Mouse (Mus musculus) midbrain, embryonic 12.5 days (tissue): Measurements from ENCODE around the gene Slc25a18. TPM values are rescaled to one million over a fixed set of nuclear protein-coding genes. Genes with fewer than 3 reads are reported as not detected.

ENCODE experiments used
- ATAC-seq: fragments of 200-750 bp; cut with Nextera tagmentation; 2 replicates; pipeline ENCODE4 v1.8.0; 2017; ENCODE audit warnings: low read depth, moderate TSS enrichment, moderate library complexity; ENCODE audit not compliant: low FRiP score
- H3K27ac ChIP-seq: fragments of 300-500 bp; sonication (generic); replicated peaks from 2 replicates; pipeline ENCODE4 v1.5.1; 2016; ENCODE audit warnings: mild to moderate bottlenecking
- H3K27me3 ChIP-seq: fragments of 300-500 bp; sonication (generic); 2 replicates; pipeline ENCODE4 v1.6.1; 2016; ENCODE audit warnings: mild to moderate bottlenecking
- H3K36me3 ChIP-seq: fragments of 300-500 bp; sonication (generic); 2 replicates; pipeline ENCODE4 v1.6.1; 2016
- H3K4me1 ChIP-seq: fragments of 300-500 bp; sonication (generic); 2 replicates; pipeline ENCODE4 v1.6.1; 2016
- H3K4me2 ChIP-seq: fragments of 300-500 bp; sonication (generic); replicated peaks from 2 replicates; pipeline ENCODE4 v1.6.1; 2016; ENCODE audit warnings: mild to moderate bottlenecking, moderate library complexity
- H3K4me3 ChIP-seq: fragments of 300-500 bp; sonication (generic); 2 replicates; pipeline ENCODE4 v1.5.1; 2016; ENCODE audit warnings: mild to moderate bottlenecking
- H3K9ac ChIP-seq: fragments of 300-500 bp; sonication (generic); replicated peaks from 2 replicates; pipeline ENCODE4 v1.6.1; 2016; ENCODE audit warnings: mild to moderate bottlenecking, moderate library complexity
- H3K9me3 ChIP-seq: fragments of 300-500 bp; sonication (generic); 2 replicates; pipeline ENCODE4 v1.6.1; 2016; ENCODE audit warnings: mild to moderate bottlenecking
- WGBS: fragments of 180-500 bp; shearing (Covaris S2); methylation state at CpG from one replicate; pipeline ENCODE4 v1.1.7; 2016; 5-methylcytosine and 5-hydroxymethylcytosine counted together
- polyA plus RNA-seq: library from polyadenylated mRNA; unstranded; fragments of >200 nt; fragmentation: Nextera tagmentation; extraction: Ambion mirVana; gene quantifications from 2 replicates; pipeline ENCODE4 v1.2.1, GENCODE M21; 2016

Slc25a18 gene
- polyA plus RNA-seq, 1 experiment from 2014 or later, result 1.9 TPM

DNA sequence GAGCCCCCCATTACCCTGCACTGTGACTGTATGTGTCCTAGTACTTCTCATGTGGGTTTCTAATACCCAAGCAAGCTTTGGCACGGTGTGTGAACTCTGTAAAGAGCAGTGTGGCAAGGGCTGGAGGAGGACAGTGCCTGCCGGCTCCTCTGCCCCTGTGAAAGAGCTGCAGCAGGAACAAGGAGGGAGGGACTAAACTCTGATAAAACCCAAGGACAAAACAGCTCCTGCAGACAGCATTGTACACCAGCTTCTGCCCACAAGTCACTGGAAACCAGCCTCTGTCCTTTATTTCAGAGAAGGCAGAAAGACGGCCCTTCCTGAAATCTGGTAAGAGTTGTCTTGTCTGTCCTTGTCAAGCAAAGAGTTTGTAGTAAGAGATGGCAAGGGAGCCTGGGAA is 2.9 kb downstream of the Slc25a18 start:
- Histone ChIP-seq H3K9me3 (no peaks in the 10 kb centered on the region), H3K36me3 (0 out of 2 replicates have a peak, but pooled peaks cover 2% of the 10 kb centered on the region), H3K27ac (no peak overlapping the region), H3K4me3 (no peak overlapping the region), H3K9ac (no peak overlapping the region), H3K4me2 (no peak overlapping the region), H3K27me3 (no peaks in the 10 kb centered on the region), H3K4me1 (peaks cover 26% of the 10 kb centered on the region)
- ATAC-seq, result no peak
- WGBS, result 86% methylated on average over 3 of the region's 3 CpGs

DNA sequence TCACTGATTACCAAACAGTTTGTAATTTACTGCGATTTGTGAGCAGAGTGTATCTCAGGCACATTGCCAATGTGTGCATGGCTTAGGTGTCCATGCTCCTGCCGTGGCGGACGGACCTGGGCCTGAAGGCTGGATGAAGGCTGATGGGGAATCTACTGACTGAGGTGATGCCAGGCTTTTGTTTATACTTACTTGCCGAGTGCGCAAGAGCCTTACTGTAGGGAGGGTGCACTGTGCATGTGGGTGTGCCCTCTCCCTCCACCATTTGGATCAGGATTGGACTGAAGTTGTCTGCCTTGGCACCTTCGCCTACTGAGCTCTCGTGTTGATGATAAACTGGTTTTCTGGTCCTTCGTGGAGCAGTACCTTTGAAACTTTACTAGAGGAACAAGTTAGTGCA is 4.2 kb downstream of the Slc25a18 start:
- WGBS, result 90% methylated on average over 9 of the region's 9 CpGs
- no peaks in the 10 kb centered on the region for H3K36me3 ChIP-seq
- no peak overlapping the region for H3K4me2 ChIP-seq
- no peaks in the 10 kb centered on the region for H3K9me3 ChIP-seq
- no peak overlapping the region for H3K4me3 ChIP-seq
- no peak overlapping the region for H3K9ac ChIP-seq
- no peak overlapping the region for H3K27ac ChIP-seq
- no peak for ATAC-seq
- no peaks in the 10 kb centered on the region for H3K27me3 ChIP-seq
- peaks cover 18% of the 10 kb centered on the region for H3K4me1 ChIP-seq

DNA sequence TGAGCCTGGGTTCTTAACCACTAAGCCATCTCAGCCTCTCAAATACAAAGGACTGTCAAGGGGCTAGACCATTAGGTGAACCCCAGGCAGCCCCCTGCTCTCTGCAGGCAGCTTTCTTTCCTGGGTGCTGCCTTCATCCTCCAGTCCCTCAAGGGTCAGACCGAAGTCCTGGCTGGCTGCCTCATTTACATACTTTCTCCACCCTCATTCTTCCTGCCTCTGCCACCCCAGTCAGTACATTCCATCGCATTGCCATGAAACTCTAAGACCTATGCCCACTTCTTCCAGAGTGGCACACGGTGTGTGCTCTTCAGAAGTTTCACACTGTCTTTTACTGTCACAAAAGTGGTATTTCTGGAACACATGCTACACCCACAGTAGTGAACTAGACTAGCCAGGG is 4.8 kb downstream of the Slc25a18 start:
- ATAC-seq, result no peak
- Histone ChIP-seq H3K27ac (no peak overlapping the region), H3K9ac (no peak overlapping the region), H3K36me3 (no peaks in the 10 kb centered on the region), H3K4me1 (peaks cover 11% of the 10 kb centered on the region), H3K9me3 (no peaks in the 10 kb centered on the region), H3K27me3 (no peaks in the 10 kb centered on the region), H3K4me2 (no peak overlapping the region), H3K4me3 (no peak overlapping the region)
- WGBS, result 72% methylated on average over 3 of the region's 3 CpGs

DNA sequence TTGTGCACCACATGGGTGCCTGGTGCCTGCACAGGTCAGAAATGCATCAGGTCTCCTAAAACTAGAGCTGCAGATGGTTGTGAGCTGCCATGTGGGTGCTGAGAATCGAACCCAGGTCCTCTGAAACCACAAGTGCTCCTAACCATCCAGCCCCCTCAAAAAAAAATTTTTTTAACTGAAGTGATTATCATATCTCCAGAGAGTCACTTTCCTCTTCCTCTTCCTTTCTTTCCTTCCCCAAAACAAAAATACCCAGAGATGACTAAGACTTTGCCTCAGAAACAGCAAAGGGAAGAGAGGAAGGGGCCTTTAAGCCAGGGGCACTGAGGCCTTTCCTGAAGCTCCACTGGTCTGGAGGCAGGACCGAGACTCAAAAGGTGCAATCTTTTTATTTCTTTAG is 9.6 kb downstream of the Slc25a18 start:
- Histone ChIP-seq H3K36me3 (no peaks in the 10 kb centered on the region), H3K9me3 (no peaks in the 10 kb centered on the region), H3K4me2 (no peak overlapping the region), H3K9ac (no peak overlapping the region), H3K4me1 (peaks cover 7% of the 10 kb centered on the region), H3K4me3 (no peak overlapping the region), H3K27me3 (no peaks in the 10 kb centered on the region), H3K27ac (no peak overlapping the region)
- ATAC-seq, result no peak
- WGBS, result 95% methylated on average over 2 of the region's 2 CpGs

DNA sequence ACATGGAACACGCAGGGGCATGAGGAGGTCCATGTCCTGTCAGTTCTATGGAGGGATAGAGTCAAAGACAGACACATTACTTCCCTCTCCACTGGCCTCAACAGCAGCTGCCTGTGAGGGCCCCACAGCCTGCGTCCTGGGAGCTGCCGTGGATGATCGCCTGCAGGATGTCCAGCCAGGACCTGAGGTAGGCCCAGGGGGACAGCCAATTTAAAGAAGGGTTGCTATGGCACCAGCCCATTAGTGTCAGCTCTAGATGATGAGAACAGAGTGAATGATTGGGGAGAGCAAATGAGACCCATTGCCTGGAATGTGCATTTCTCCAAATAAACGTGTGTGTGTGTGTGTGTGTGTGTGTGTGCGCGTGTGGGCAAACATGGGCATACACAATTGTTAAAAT is 11.0 kb downstream of the Slc25a18 start:
- WGBS, result 65% methylated on average over 7 of the region's 7 CpGs
- Histone ChIP-seq H3K9me3 (no peaks in the 10 kb centered on the region), H3K4me2 (no peak overlapping the region), H3K4me3 (no peak overlapping the region), H3K4me1 (peaks cover 7% of the 10 kb centered on the region), H3K36me3 (no peaks in the 10 kb centered on the region), H3K27me3 (no peaks in the 10 kb centered on the region), H3K27ac (no peak overlapping the region), H3K9ac (no peak overlapping the region)
- ATAC-seq, result no peak

DNA sequence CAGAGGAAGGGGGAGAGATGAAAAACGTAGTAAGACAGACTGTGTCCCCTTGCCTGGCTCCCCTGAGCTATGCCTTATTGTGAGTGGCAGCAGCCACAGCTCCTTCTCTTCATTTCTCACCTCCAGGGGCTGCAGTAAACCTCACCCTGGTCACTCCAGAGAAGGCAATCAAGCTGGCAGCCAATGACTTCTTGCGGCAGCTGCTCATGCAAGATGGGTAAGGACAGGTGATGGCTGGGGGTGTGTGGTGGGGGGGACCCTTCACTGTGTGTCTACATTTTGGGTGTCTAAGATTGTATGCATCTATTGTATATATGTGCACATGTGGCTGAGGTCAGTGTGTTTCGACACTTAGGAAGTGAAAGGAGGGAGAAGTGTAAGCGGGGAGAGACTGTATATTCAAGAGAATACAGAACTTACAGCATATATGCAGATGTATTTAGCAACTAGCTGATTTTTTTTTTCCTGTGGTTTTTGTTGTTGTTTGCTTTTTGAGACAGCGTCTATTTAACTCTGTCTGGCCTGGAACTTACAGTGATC is 14.8 kb downstream of the Slc25a18 start:
- no peak for ATAC-seq
- WGBS, result 86% methylated on average over 5 of the region's 5 CpGs
- no peak overlapping the region for H3K9ac ChIP-seq
- H3K4me3 ChIP-seq, result no peak overlapping the region
- no peak overlapping the region for H3K4me2 ChIP-seq
- no peaks in the 10 kb centered on the region for H3K27me3 ChIP-seq
- no peak overlapping the region for H3K27ac ChIP-seq
- peaks cover 7% of the 10 kb centered on the region for H3K4me1 ChIP-seq
- H3K9me3 ChIP-seq, result no peaks in the 10 kb centered on the region
- peaks cover 18% of the 10 kb centered on the region for H3K36me3 ChIP-seq

DNA sequence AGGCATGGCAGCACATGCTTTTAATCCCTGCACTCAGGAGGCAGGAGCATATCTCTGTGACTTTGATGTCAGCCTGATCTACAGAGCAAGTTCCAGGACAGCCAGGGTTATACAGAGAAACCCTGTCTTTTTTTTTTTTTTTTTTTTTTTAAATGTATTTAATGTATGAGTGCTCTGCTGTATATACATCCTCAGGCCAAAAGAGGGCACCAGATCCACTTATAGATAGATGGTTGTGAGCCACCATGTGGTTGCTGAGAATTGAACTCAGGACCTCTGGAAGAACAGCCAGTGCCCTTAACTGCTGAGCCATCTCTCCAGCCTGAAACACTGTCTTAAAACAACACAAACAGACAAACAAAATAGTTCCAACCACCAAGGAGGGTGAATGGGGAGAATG is 15.5 kb downstream of the Slc25a18 start:
- no peak for ATAC-seq
- H3K27ac ChIP-seq, result no peak overlapping the region; the same call in 1 of the 2 replicates
- H3K27me3 ChIP-seq, result no peaks in the 10 kb centered on the region
- no peak overlapping the region for H3K9ac ChIP-seq
- H3K4me1 ChIP-seq, result peaks cover 7% of the 10 kb centered on the region
- H3K4me2 ChIP-seq, result no peak overlapping the region
- peaks cover 26% of the 10 kb centered on the region for H3K36me3 ChIP-seq
- no peak overlapping the region for H3K4me3 ChIP-seq
- no peaks in the 10 kb centered on the region for H3K9me3 ChIP-seq

DNA sequence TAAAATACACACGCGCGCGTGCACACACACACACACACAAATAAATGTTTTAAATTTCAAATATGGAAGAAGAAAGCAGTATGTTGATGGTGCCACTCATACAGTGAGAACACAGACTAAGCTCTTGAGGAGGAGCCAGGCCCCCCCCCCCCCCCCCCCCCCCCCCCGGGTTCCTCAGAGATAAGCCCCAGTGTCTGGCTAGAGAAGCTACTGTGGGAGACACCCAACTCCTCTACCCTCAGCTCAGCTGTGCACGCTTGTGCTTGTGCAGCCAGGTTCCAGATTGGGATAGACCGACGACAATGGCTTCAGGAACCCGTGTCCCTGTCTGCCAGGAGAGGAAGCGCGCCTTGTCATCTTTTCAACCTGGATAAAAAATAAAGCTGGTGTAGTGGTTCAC is 16.8 kb downstream of the Slc25a18 start:
- H3K9ac ChIP-seq, result no peak overlapping the region
- H3K9me3 ChIP-seq, result no peaks in the 10 kb centered on the region
- 95% methylated on average over 10 of the region's 11 CpGs for WGBS
- ATAC-seq, result no peak
- no peak overlapping the region for H3K4me2 ChIP-seq
- no peaks in the 10 kb centered on the region for H3K27me3 ChIP-seq
- no peak overlapping the region for H3K27ac ChIP-seq
- H3K36me3 ChIP-seq, result peaks cover 38% of the 10 kb centered on the region
- H3K4me1 ChIP-seq, result no peaks in the 10 kb centered on the region
- H3K4me3 ChIP-seq, result no peak overlapping the region

DNA sequence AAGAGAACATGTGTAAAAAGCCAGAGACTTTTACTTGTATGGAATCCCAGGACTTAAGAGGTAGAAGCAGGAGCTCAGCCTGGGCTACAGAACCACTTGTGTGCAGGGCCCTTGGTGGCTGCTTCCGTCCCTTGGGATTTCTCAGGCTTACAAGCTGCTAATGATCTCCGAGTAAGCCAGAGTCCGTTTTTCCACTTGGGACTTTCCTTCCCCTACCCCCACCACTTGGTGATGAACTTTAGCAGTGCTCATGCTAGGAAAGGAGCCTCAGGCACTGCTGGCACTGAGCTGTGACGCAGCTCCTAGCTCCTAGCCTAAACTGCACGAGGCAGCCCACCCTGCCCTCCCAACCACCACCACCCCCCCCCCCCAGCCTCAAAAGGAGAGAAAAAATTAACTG is 17.3 kb downstream of the Slc25a18 start:
- Histone ChIP-seq H3K36me3 (peaks cover 44% of the 10 kb centered on the region), H3K27me3 (no peaks in the 10 kb centered on the region), H3K4me3 (no peak overlapping the region), H3K27ac (no peak overlapping the region), H3K9ac (no peak overlapping the region), H3K4me2 (no peak overlapping the region), H3K4me1 (no peaks in the 10 kb centered on the region), H3K9me3 (no peaks in the 10 kb centered on the region)
- no peak for ATAC-seq
- WGBS, result 76% methylated on average over 5 of the region's 5 CpGs

DNA sequence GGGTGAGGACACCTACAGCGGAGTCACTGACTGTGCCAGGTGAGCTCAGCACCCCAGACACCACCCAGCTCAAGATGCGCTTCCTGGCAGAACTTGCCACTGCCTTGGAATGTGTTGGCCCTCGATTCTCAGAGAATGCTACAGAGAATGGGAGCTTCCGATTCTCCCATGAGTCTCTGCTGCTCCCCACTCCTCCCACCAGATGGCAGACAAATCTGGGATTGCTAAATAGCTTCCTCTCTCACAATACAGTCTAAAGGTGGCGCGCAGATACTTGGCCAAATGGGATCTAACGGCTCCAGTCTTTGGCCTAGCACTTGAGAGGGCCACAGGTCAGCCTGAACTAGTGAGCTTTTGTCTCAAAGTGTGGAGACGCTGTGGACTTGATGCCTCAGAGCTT is 19.6 kb downstream of the Slc25a18 start:
- no peaks in the 10 kb centered on the region for H3K4me1 ChIP-seq
- 86% methylated on average over 8 of the region's 8 CpGs for whole genome bisulfite sequencing
- no peaks in the 10 kb centered on the region for H3K27me3 ChIP-seq
- H3K4me2 ChIP-seq, result no peak overlapping the region
- no peaks in the 10 kb centered on the region for H3K9me3 ChIP-seq
- H3K9ac ChIP-seq, result no peak overlapping the region
- peaks cover 66% of the 10 kb centered on the region for H3K36me3 ChIP-seq
- H3K27ac ChIP-seq, result no peak overlapping the region
- no peak for ATAC-seq
- H3K4me3 ChIP-seq, result no peak overlapping the region

DNA sequence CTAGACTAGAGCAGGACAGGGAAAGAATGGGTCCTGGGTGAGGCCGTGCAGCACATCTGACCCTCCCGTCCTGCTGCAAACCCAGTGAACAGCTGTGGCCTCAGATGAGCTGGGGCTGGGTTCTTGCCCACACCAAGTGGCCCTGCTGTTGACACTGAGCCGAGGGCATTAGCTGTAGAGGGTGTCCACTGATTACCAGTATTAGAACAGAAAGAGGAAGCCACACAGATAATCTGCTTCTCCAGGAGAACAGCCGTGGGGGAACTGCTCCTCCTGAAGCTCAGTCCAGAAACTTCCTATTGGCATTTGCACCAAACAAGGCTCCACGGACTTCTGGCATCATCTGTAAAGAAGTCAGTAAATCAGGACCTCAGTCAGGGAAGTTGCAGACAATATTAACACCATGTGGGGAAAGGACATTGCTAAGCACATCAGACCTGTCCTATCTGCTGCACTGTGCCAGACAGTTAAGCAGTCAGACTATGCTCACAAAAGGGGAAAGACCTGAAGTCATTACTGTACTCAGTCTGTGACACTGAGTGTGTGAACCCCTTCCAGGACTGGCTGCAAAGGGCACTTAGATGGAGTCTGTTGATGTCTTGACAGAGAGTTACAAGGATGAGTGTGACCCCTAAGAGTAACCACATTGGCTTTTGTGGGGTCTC is 22.2 kb downstream of the Slc25a18 start:
- Histone ChIP-seq H3K9ac (no peak overlapping the region), H3K36me3 (peaks cover 89% of the 10 kb centered on the region), H3K4me2 (no peak overlapping the region), H3K4me1 (no peaks in the 10 kb centered on the region), H3K27me3 (no peaks in the 10 kb centered on the region), H3K4me3 (no peak overlapping the region), H3K9me3 (no peaks in the 10 kb centered on the region), H3K27ac (no peak overlapping the region)
- 89% methylated on average over 5 of the region's 5 CpGs for WGBS
- ATAC-seq, result no peak

DNA sequence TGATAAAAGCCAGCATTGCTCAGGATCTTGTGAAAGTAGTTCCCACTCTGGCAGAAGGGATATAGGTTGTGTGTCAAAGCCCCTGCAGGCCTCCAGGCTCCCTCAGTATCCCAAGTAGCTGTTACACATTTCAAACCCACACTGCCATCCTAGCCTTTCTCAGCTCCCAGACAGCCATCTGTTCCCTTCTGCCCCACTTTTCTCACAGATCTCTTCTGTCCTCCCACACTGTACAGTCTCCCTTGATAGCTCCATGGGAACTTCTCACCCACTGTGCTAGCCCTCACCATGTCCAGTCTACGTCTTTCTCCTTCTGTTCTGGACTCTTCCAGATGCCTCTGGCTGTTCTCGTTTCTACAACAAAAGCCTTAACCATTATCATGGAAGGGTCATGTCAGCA is 22.7 kb downstream of the Slc25a18 start:
- ATAC-seq, result no peak
- Histone ChIP-seq H3K27ac (no peak overlapping the region), H3K4me1 (no peaks in the 10 kb centered on the region), H3K9me3 (no peaks in the 10 kb centered on the region), H3K4me3 (no peak overlapping the region), H3K4me2 (no peak overlapping the region), H3K27me3 (no peaks in the 10 kb centered on the region), H3K9ac (no peak overlapping the region), H3K36me3 (peaks cover 94% of the 10 kb centered on the region)
- WGBS, result 89% methylated on average over 2 of the region's 2 CpGs

DNA sequence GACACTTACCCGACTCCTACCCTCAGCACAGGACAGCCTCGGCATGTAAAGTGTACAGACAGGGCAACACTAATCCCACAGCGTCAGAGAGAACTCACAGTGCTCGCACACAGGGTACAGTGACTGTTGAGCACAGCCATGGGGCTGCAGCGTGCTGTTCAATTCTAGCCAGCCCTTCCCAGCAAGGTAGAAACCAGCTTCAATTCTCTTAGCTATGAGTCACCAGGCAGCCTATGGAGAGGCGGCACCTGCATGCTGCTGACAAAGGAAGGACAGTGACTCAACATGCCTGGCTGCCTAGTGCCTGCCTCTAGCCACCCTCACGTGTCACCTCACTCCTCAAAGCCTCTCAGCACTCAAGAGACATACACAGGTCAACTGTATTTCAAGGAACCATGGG is 24.6 kb downstream of the Slc25a18 start:
- no peak overlapping the region for H3K27ac ChIP-seq
- no peak overlapping the region for H3K9ac ChIP-seq
- H3K4me3 ChIP-seq, result no peak overlapping the region
- H3K36me3 ChIP-seq, result peaks cover 99% of the 10 kb centered on the region
- H3K27me3 ChIP-seq, result no peaks in the 10 kb centered on the region
- no peaks in the 10 kb centered on the region for H3K9me3 ChIP-seq
- ATAC-seq, result no peak
- 93% methylated on average over 7 of the region's 7 CpGs for WGBS
- no peak overlapping the region for H3K4me2 ChIP-seq
- H3K4me1 ChIP-seq, result no peaks in the 10 kb centered on the region
